Mouse (Mus musculus): ENCODE data around the gene Hoxc13. TPM values are rescaled to one million over a fixed set of nuclear protein-coding genes. Genes with fewer than 3 reads are reported as not detected.

The Hoxc13 gene
- polyA plus RNA-seq, 1 experiment from 2014 or later, result not detected

- Histone ChIP-seq H3K36me3 (ENCODE audit: insufficient read depth, low read length) (no peaks in the 10 kb centered on the region), H3K9me3 (ENCODE audit: low read length) (no peaks in the 10 kb centered on the region), H3K27ac (ENCODE audit: low read length) (peak overlapping the region; percentile 92), H3K4me2 (replicated peaks; ENCODE audit: low read depth, low read length) (peak overlapping the region; percentile 84), H3K4me1 (ENCODE audit: insufficient read depth, low read length) (peaks cover 35% of the 10 kb centered on the region), H3K27me3 (ENCODE audit: insufficient read depth, low read length) (peaks cover 21% of the 10 kb centered on the region; the same call in 1 of the 2 replicates), H3K4me3 (ENCODE audit: low read length) (peak overlapping the region; percentile 65), H3K9ac (replicated peaks; ENCODE audit: low read length) (peak overlapping the region; percentile 79)
- 7% methylated on average over 13 of the region's 13 CpGs for WGBS
- no peak for ATAC-seq (ENCODE audit: low FRiP score, low TSS enrichment)
These were observed 41.6 kb downstream of the Hoxc13 start for GRCm38 (mm10) chr15:102962492-102962891.

DNA sequence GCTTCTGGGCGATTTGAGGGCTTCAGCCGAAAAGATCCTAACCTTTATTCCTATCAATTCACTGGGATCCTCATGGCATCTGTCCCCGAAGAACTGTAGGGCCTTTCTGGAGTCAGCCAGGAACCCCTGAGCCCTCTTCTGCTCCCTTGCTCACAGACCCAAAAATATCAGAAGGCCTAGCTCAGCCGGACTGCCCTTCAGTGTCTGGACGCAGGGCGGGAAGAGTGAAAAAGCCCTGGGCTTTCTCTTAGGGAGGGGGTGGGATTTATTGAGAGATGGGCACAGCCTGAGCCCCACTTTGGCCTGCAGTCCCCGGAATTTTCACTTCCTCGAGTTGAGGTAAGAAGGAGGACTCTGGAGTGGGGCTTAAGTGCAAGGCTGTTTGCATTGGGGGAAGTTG is 42.4 kb downstream of the Hoxc13 start:
- H3K27me3 ChIP-seq (ENCODE audit: insufficient read depth, low read length), result peaks cover 15% of the 10 kb centered on the region; the same call in 1 of the 2 replicates
- no peak for ATAC-seq (ENCODE audit: low FRiP score, low TSS enrichment)
- H3K4me2 ChIP-seq (replicated peaks; ENCODE audit: low read depth, low read length), result peak overlapping the region; percentile 84
- 13% methylated on average over 8 of the region's 8 CpGs for WGBS
- no peaks in the 10 kb centered on the region for H3K9me3 ChIP-seq (ENCODE audit: low read length)
- peak overlapping the region; percentile 79 for H3K9ac ChIP-seq (replicated peaks; ENCODE audit: low read length)
- peak overlapping the region; percentile 65 for H3K4me3 ChIP-seq (ENCODE audit: low read length)
- H3K4me1 ChIP-seq (ENCODE audit: insufficient read depth, low read length), result peaks cover 27% of the 10 kb centered on the region
- H3K36me3 ChIP-seq (ENCODE audit: insufficient read depth, low read length), result no peaks in the 10 kb centered on the region
- peak overlapping the region; percentile 92 for H3K27ac ChIP-seq (ENCODE audit: low read length)

DNA sequence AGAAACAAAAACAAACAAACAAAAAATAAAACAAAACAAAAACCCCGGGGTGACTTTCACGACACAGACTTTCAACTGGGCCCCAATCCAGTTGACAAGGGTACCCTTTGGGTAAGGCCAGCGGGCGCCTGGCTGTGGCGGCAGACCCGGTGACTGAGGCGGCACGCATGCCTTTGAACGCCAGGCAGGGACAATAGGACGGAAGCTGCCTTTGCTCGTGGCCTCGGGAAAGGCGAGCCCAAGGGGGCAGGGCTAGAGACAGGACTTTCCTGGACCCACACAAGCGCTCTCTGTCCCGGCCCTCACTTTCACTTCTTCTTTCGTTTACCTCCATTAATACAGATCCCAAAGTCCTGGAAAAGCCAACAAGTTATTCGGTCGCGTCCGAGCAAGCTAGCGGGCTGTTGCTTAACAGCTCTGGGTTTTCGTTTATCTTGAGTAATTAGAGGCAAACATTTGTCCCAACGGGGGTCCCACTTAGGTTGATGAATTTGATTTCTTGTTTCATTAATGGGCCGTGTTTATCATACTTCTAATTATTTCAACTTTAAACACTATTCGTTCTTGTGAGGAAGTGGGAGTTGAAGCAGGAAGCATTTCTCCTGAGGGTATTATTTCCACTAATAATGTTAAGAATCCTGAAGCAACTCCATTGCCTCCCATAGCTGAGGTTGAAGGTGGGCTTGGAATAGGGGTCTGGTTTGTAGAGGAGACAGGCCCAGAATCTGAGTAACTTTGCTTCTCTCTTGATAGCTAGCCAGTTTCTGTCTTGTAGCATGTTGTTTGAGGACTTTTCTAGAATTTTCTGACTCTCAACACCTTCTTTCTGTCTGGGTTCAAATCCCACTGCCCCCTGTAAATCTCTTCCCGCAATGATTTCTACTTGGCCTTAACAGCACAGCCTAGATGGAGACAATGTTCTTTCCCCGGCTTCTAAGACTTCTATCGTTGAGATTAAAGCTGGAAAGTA is 43.1 kb downstream of the Hoxc13 start:
- ATAC-seq (ENCODE audit: low FRiP score, low TSS enrichment), result peak; percentile 25; the same call in 1 of the 2 replicates
- Histone ChIP-seq H3K27me3 (ENCODE audit: insufficient read depth, low read length) (peaks cover 20% of the 10 kb centered on the region), H3K4me3 (ENCODE audit: low read length) (peak overlapping the region; percentile 65), H3K4me1 (ENCODE audit: insufficient read depth, low read length) (peaks cover 22% of the 10 kb centered on the region; the same call in 1 of the 2 replicates), H3K9ac (replicated peaks; ENCODE audit: low read length) (peak overlapping the region; percentile 79), H3K36me3 (ENCODE audit: insufficient read depth, low read length) (no peaks in the 10 kb centered on the region), H3K27ac (ENCODE audit: low read length) (peak overlapping the region; percentile 92), H3K9me3 (ENCODE audit: low read length) (no peaks in the 10 kb centered on the region), H3K4me2 (replicated peaks; ENCODE audit: low read depth, low read length) (peak overlapping the region; percentile 84)
- 4% methylated on average over 28 of the region's 28 CpGs for WGBS

GRCm38 (mm10) chr15:102965003-102965891 is 44.3 kb downstream of the Hoxc13 start:
- peak overlapping the region; percentile 65 for H3K4me3 ChIP-seq (ENCODE audit: low read length)
- no peaks in the 10 kb centered on the region for H3K36me3 ChIP-seq (ENCODE audit: insufficient read depth, low read length)
- peak overlapping the region; percentile 92 for H3K27ac ChIP-seq (ENCODE audit: low read length)
- 6% methylated on average over 26 of the region's 26 CpGs for WGBS
- no peaks in the 10 kb centered on the region for H3K9me3 ChIP-seq (ENCODE audit: low read length)
- H3K9ac ChIP-seq (replicated peaks; ENCODE audit: low read length), result peak overlapping the region; percentile 79
- peaks cover 21% of the 10 kb centered on the region for H3K27me3 ChIP-seq (ENCODE audit: insufficient read depth, low read length)
- ATAC-seq (ENCODE audit: low FRiP score, low TSS enrichment), result no peak
- H3K4me1 ChIP-seq (ENCODE audit: insufficient read depth, low read length), result peaks cover 21% of the 10 kb centered on the region; the same call in 1 of the 2 replicates
- H3K4me2 ChIP-seq (replicated peaks; ENCODE audit: low read depth, low read length), result peak overlapping the region; percentile 84

DNA sequence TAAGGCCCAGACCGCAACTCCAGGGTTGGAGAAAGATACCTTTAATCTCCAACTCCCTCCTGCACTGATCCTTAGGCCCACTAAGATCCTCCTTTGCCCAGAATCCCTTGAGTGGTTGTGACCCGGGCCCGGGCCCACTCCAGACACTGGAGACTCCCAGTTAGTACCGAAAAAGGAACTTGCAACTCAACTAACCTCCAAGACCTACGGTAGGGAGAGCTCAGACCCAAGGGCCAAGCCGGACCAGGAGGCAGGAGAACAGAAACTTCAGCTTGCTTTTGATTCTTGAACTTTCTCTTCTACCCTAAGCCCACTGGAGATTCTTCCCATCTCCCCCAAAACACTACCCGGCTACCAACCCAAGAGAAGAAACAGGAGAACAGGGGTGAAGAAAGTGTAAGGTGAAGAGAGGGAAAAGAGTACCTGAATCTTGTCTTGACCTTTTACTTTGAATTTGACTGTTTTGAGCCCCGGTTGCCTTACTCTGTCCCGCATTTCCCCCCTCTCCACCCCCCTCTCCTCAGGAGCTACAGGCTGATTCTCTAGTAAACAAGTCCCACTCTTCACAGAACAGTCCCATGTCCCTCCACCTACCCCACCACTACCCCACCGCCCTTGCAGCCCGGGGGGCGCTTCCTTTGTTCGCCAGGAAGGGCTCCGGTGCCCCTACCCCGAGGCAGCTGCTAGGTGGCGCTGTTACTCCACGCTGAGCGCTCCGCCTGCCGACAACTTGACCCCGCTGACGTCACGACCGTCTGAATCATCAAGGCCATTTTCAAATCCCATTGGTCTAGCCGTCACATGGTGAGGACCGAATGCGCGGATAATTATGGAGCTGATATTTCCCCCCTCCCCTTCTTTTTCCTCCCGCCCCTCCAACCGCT is 45.2 kb downstream of the Hoxc13 start:
- H3K9ac ChIP-seq (replicated peaks; ENCODE audit: low read length), result peak overlapping the region; percentile 90

GRCm38 (mm10) chr15:102966776-102967311 is 45.9 kb downstream of the Hoxc13 start, which contains the start of gene Hoxc10:
Gene Hoxc10, plus strand, starts transcription at chr15:102966796.
- H3K27me3 ChIP-seq (ENCODE audit: insufficient read depth, low read length), result peaks cover 22% of the 10 kb centered on the region
- under 1% methylated on average over 27 of the region's 27 CpGs for WGBS
- H3K9me3 ChIP-seq (ENCODE audit: low read length), result no peaks in the 10 kb centered on the region
- peak within 1 kb of the TSS; percentile 94 for H3K27ac ChIP-seq (ENCODE audit: low read length)
- peak within 1 kb of the TSS; percentile 90 for H3K9ac ChIP-seq (replicated peaks; ENCODE audit: low read length)
- H3K4me1 ChIP-seq (ENCODE audit: insufficient read depth, low read length), result peaks cover 22% of the 10 kb centered on the region
- peak; percentile 58 for ATAC-seq (ENCODE audit: low FRiP score, low TSS enrichment)
- H3K4me3 ChIP-seq (ENCODE audit: low read length), result peak within 1 kb of the TSS; percentile 65
- H3K36me3 ChIP-seq (ENCODE audit: insufficient read depth, low read length), result no peaks in the 10 kb centered on the region
- peak within 1 kb of the TSS; percentile 84 for H3K4me2 ChIP-seq (replicated peaks; ENCODE audit: low read depth, low read length)

More for the DNA sequence above, 45.2 kb downstream of the Hoxc13 start:
- H3K27ac ChIP-seq (ENCODE audit: low read length), result peak overlapping the region; percentile 94
- H3K9me3 ChIP-seq (ENCODE audit: low read length), result no peaks in the 10 kb centered on the region
- peak; percentile 80 for ATAC-seq (ENCODE audit: low FRiP score, low TSS enrichment)
- H3K4me1 ChIP-seq (ENCODE audit: insufficient read depth, low read length), result peaks cover 21% of the 10 kb centered on the region
- 3% methylated on average over 29 of the region's 30 CpGs for WGBS
- no peaks in the 10 kb centered on the region for H3K36me3 ChIP-seq (ENCODE audit: insufficient read depth, low read length)
- H3K27me3 ChIP-seq (ENCODE audit: insufficient read depth, low read length), result peaks cover 24% of the 10 kb centered on the region
- H3K4me2 ChIP-seq (replicated peaks; ENCODE audit: low read depth, low read length), result peak overlapping the region; percentile 84
- H3K4me3 ChIP-seq (ENCODE audit: low read length), result peak overlapping the region; percentile 65

DNA sequence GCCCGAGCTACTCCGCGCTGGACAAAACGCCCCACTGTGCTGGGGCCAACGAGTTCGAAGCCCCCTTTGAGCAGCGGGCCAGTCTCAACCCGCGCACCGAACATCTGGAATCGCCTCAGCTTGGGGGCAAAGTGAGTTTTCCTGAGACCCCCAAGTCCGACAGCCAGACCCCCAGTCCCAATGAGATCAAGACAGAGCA is 46.3 kb downstream of the Hoxc13 start, which contains the start of gene Hoxc5:
TSS of gene Hoxc5 (plus strand) at position 132 of the 199 bp plus-strand sequence.
- H3K9me3 ChIP-seq (ENCODE audit: low read length), result no peaks in the 10 kb centered on the region
- peaks cover 22% of the 10 kb centered on the region for H3K4me1 ChIP-seq (ENCODE audit: insufficient read depth, low read length)
- WGBS, result 3% methylated on average over 12 of the region's 12 CpGs
- H3K27ac ChIP-seq (ENCODE audit: low read length), result peak within 1 kb of the TSS; percentile 94
- peak within 1 kb of the TSS; percentile 65 for H3K4me3 ChIP-seq (ENCODE audit: low read length)
- H3K4me2 ChIP-seq (replicated peaks; ENCODE audit: low read depth, low read length), result peak within 1 kb of the TSS; percentile 84
- no peaks in the 10 kb centered on the region for H3K36me3 ChIP-seq (ENCODE audit: insufficient read depth, low read length)
- peaks cover 22% of the 10 kb centered on the region for H3K27me3 ChIP-seq (ENCODE audit: insufficient read depth, low read length)
- peak within 1 kb of the TSS; percentile 90 for H3K9ac ChIP-seq (replicated peaks; ENCODE audit: low read length)
- ATAC-seq (ENCODE audit: low FRiP score, low TSS enrichment), result no peak

- Histone ChIP-seq H3K36me3 (ENCODE audit: insufficient read depth, low read length) (no peaks in the 10 kb centered on the region), H3K9me3 (ENCODE audit: low read length) (no peaks in the 10 kb centered on the region), H3K4me2 (replicated peaks; ENCODE audit: low read depth, low read length) (peak overlapping the region; percentile 84), H3K27ac (ENCODE audit: low read length) (peak overlapping the region; percentile 94), H3K27me3 (ENCODE audit: insufficient read depth, low read length) (peaks cover 22% of the 10 kb centered on the region), H3K4me1 (ENCODE audit: insufficient read depth, low read length) (peaks cover 25% of the 10 kb centered on the region), H3K4me3 (ENCODE audit: low read length) (peak overlapping the region; percentile 65), H3K9ac (replicated peaks; ENCODE audit: low read length) (peak overlapping the region; percentile 90)
- ATAC-seq (ENCODE audit: low FRiP score, low TSS enrichment), result no peak
- 4% methylated on average over 34 of the region's 34 CpGs for WGBS
These were observed 46.9 kb downstream of the Hoxc13 start for GRCm38 (mm10) chr15:102967511-102968397.
